Mouse (Mus musculus) spleen, adult 18-20 months (tissue): ENCODE data around the gene Hcrt.
A peak's percentile ranks its signal among the peaks of the same experiment; 100 is the strongest.

Experiments used
- DNase-seq, 2 experiments: peaks; one replicate each; pipeline ENCODE4 v3.0.0; 2022; ENCODE audit warnings: mixed read lengths in 2 of 2

Hcrt gene

DNA sequence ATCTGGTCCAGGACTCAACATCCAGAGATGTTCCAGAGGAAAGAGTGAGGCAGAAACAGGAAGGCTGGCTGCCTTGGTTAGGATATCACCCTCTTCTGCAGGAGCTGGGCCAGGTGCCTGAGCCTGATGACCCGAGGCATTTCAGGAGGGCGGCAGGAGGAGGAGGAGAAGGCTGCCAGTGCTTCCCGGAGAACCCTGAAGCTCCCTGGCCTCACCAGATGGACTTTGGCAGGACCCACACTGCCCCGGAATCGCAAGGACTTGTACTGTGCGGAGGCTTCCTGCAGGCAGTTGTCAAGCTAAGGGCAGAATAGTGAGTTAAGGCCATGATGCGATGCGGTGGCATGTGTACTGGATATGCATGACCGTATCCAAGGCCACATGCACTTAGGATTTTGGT is 4.0 kb upstream of the Hcrt start:
- no peak for DNase-seq

DNA sequence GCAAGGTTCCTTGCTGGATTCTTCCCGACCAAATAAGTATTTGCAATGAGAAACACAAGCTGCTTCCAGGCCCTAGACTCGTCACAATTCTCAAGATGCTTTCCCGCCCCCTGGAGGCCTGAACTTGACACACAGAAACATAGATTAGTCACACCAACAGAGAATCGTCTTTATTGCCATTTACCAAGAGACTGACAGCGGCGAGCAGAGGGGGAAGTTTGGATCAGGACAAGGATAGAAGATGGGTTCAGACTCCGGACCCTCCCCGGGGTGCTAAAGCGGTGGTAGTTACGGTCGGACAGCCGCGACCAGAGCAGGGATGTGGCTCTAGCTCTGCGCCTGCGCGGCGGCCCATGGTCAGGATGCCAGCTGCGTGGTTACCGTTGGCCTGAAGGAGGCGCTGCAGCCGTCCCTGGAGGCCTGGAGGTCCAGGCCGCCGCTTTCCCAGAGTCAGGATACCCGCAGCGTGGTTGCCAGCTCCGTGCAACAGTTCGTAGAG is 1.1 kb downstream of the Hcrt start:
- peak; percentile 63 to 78 for DNase-seq

DNA sequence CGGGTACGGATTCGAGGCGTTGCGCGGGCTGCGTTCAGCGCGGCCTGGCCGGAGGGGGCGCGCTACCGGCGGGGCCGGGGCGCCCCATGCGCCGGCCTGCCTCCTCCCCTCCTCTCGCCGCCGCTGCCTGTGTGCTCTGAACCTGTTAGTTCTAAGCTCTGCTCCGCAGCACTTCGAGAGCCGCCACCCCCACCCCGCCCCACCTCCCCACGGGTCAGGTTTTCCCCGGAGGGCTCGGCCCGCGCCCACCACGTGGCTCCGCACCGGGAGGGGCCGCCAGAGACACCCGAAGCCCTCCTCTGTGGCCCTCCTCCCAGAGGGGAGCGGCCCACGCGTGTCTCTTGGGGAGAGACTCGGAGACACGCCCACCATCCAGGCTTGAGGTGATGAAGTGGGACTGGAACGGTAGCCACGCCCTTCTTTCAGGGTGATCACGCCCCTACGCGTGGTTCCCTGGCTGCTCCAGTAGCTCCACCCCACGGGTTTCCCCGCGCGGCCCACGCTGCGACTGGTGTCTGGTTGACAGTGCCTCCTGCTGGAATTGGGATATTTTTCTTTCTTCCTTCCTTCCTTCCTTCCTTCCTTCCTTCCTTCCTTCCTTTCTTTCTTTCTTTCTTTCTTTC is 3.0 kb downstream of the Hcrt start, which contains the start of gene Kcnh4:
Gene Kcnh4 (minus strand): TSS at position 332 of the 623 bp plus-strand sequence.
- peak; percentile 68 to 69 for DNase-seq

DNA sequence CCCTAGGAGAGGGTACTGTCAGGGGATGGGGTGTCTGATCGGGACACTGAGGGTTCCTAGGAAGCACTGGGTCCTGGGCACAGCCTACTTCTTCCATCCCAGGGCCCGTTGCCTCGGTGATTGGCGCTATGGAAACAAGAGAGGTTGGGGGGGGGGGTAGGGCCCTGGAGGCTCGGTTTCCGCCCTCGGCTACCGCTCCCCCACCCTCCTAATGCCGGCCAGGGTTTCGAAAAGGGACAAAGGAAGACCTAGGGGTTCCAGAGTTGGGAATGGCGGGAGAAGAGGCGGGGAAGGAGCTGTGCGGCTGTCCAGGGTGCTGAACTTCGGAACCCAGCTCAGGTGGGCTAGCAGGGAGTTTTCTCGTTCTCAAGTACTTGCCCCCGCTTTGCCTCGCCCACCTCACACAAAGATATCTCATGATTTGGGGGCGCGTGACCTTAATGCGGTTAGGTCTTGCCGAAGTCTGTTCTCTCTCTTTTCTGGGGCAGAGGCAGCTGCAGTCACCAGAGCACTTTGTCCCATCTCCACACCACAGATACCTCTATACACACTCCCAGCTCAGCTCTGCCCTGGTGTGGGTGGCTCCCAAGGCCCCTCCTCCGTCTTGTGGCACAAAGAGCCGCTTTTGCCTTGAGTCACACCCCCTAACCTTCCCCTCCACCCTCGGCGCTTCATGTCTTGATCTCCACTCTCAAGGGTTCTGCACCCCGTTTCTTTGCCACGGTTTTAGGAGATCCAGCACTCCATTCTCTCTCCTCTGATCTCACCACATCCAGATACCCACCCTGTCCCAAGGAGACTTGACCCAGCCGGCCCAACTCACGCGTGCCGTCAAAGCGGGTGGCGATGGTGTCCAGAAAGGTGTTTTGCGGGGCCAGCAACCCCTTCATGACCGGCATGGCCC is 3.8 kb downstream of the Hcrt start:
- peak in 1 of 2 experiments; percentile 43 for DNase-seq

DNA sequence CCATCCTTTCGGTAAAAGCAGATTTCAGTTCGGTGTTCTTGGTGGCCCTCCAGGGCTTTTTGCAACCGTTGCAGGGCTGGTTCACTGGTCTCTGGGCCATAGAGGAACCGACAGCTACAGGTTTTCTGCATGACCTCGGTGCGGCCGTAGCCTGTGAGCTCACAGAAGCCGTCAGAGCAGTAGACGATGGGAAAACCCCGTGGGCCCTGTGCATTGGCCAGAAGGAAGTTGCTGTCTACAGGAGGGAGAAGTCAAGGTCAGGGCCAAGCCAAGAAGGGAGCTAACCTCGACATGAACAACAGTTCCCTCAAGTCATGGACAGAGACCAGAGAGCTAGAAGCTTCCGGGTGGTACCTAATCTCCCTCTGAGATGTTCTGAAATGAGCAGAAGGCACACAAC is 5.2 kb downstream of the Hcrt start:
- DNase-seq, result no peak

DNA sequence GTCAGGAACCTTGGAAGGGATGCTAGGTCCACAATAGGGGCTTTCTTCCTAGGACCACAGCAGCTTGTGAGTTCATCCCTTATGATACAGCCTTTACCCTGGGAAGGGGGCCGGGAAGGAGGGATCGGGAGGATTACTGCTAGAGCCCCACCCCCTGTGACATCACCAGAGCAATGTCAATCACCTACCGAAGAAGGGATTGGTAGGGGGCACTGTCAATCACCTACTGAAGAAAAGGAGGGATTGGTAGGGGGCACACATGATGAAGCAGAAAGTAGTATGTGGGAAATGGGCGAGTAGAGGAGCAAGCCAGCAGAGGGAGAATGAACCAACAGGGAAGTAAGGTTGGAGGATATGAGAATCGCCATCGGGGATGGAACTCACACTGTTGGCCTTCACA is 6.3 kb downstream of the Hcrt start:
- DNase-seq, result no peak

DNA sequence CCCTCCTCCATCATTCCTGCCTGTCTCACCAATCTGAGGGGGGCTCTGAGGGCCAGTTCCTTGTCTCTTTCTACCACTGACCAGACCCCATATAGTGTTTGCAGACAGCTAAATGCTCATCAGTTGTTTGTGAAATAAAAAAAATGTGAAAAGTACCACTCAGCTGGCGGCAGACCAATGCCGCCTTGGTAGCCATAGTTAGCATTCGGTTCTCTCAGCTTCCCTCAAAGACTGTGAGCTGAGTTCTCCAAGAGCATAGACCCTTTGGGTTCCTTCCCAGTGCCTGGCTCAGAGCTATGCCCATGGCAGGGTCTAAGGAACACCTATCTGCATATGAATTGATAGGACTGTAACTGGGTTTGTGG is 8.1 kb downstream of the Hcrt start:
- DNase-seq, result no peak

DNA sequence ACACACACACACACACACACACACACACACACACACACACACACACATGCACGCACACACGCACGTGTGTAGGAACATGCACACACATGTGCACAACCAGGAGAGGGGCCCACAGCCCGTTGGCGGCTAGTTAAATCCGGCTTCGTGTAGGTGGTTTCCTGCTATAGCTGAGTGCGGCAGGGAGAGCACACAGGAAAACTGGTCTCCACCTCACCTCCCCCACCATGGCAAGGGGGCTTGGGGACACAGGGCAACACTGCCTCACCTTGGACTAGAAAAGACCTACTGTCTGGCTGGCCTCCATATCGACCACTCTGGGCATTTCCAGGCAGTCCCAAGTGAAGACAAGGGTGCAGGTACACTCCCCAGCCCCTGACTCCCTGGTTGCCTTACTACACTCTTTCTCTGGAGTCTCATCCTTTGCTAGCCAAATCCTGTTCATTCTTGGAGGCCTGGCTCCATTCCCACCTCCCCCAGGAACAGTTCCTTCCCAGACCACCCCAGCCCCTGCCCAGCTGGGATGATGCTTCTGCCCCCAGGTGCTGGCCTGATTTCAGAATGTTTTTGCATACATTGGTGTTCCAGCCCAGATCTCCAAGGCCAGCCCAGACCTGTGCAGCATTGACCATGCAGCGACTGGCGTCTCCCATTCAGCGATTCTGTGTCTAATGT is 8.6 kb downstream of the Hcrt start:
- no peak for DNase-seq

DNA sequence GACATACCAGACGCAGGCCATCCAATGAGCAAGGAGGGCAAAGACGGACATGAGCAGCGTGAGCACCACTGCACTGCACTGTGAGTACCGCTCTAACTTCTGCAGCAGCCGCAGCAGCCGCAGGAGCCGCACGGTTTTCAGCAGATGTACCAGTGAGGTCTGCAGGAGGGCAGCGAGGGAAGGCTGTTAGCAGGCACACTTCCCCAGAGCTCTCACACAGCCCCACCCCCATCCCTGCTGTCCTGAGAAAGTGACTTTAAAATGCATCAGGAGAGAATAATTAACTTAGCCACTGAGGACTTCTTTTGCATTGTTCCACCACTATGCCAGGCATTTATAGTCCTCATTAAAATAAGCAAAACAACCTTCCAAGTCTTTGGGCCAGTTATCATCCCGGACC is 10.4 kb downstream of the Hcrt start:
- DNase-seq, result no peak

DNA sequence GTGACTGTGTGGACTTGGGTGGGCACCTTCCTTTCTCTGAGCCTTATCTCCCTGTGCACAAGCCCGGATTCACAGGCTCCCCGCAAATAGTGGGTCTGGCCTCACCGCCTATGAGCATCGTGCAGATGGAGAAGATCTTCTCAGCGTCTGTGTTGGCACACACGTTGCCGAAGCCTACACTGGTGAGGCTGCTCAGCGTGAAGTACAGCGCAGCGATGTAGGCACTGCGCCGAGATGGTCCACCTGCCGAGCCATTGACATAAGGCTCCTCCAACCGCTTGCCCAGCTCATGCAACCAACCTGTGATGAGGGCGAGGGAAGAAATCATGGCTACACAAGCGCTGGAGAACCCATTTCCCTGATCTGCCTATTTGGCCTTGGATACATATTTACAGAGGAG is 12.6 kb downstream of the Hcrt start:
- no peak for DNase-seq

DNA sequence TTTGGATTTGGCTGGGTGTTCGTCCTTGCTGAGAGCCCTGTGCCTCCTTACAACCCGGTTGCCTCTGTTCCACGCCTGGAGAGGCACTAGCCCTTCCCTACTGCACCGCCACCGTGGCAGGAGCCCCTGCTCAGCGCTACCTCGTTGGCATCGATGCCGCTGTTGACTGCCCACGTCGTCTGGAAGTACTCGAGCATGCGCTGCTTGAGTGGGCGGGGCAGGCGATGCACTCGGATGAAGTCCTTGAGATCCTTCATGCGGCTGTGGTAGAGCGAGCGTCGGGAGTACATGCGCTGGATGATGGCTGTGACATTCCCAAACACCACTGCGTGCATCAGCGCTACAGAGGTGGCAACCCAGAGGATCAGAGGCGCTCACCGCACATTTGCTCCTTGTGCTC is 13.3 kb downstream of the Hcrt start:
- DNase-seq, result no peak

DNA sequence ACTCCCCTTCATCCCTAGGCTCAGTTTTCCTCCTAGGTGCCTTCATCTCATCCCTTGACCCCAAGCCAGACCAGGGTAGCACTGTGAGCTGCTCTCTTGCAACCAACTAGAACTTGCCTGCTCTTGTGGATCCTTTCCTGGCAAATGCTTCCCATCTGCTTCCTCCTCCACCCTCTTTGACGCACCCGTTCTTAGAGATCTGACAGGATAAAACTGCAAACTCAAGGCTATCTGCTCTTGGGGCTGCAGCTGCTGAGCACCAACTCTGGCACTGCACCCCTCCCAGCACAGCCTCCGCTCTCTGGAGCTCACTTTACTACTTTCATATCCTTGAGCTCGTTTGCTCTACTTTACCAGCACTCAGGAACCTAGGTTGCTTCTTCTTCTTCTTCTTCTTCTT is 14.1 kb downstream of the Hcrt start:
- no peak for DNase-seq

DNA sequence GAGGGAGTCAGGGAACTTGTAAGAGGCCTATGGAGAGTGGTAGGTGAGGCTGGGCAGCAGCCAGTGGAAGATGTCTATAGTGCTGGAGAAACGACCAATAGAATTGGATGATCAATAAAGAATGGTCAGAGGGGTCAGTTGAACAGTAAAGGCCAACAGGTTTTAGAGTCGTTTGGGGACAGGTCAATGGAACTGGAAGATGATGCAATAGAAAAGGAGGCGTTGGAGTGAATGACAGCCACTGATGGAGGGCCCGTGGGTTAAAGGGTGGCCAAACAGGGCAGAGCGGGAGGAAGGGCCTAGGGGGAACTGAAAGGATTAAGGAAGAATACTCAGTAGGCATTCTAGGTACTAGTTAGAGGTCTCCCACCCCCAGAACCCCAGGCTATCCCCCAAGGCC is 15.6 kb downstream of the Hcrt start:
- DNase-seq, result no peak

DNA sequence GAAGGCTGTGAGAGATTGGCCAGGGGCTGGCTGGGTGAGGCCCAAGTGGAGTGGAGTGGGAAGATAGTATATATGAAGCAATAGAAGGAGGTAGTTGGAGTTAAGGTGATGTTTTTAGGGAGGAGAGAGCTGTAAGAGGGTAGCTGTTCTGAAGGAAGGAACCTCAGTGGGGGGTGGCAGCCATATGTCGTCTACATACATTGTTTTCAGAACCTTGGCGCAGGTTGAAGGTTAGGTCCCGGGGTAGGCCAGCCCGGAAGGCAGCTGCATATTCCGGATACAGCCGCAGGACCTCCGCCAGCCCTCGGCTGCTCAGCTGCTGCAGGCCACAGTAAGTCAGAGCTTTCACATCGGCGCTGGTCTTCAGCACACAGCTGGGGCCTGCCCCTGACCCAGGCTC is 16.2 kb downstream of the Hcrt start:
- no peak for DNase-seq

DNA sequence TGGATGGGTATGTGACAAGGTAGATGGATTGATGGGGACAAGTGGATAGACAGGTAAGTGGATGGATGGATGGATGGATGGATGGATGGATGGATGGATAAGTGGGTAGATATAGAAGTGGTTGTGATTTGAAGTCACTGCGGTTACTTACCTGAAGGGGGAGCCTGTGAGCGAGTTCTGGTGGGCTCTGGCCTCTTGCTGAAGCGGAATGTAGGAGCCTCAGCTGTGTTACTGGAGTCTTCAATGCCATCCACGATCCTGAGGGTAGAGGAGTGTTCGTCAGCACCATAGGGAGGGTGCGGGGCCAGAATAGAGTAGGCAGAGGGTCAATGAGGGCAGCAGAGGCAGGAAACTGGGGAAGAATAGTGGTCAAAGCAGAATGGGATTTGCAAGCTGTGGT is 17.6 kb downstream of the Hcrt start:
- peak in 1 of 2 experiments; percentile 54 for DNase-seq

DNA sequence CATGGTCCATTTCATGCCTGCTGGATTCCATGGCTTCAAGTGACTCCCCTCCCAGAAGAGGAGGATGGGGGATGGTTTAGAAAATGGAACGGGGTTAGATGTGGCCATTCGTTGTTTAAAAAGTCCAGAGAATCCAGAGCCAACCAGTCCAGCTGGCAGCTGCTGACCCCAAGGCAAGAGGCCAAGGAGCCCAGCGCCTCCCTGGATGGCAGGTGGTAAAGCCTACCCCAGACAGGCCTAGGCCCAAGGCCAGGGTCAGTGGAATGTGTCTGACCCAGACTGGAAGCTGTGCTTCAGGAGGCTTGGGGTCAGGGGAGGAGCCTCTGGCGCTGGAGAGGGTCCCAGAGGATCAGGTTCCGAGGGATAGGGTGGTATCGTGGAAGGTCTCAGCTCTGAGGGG is 21.4 kb downstream of the Hcrt start:
- no peak for DNase-seq

DNA sequence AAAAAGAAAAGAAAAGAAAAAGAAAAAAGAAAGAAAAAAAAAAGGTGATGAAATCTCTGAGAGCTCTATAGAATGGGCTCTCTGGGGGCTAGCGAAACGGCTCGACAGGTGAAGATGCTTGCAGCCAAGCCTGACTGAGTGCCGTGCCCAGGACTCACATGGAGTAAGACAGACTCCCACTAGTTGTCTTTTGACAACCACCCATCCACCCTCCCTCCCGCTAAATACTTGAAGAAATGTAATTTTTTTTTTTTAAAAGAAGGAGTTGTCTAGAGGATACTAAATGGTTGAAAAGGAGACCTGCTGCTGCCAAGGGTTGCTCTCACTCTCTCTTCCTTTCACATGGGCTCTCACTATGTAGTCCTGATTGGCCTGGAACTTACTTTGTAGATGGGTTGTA is 24.0 kb downstream of the Hcrt start:
- no peak for DNase-seq

DNA sequence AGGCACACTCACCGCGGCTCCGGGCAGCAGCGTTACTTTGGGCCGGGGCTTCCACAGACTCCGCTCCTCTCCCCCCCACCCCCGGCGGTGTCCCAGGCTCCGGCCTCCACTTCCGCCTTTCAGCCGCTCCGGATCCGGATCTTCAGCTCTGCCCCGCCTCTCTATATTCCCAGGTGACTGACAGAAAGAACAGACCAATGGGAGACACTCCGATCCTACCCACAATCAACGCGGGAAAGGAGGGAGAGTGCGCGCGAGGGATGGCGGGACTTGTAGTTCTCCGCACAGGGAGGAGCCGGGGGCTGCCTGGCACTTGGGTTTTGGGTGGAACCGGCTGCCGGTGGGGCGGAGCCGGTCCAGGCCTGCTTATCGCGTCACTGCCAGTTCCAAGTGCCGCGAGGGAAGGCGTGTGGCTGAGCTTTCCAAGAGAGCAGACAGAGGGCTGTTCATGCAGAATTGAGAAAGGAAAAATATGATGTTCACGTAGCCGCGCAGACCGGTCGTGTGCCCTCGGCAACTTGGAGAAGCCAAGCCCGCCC is 24.6 kb downstream of the Hcrt start, which contains the start of gene Rab5c:
Gene Rab5c (minus strand): TSS at position 150 of the 539 bp plus-strand sequence.
- DNase-seq, result peak; percentile 94 to 97

DNA sequence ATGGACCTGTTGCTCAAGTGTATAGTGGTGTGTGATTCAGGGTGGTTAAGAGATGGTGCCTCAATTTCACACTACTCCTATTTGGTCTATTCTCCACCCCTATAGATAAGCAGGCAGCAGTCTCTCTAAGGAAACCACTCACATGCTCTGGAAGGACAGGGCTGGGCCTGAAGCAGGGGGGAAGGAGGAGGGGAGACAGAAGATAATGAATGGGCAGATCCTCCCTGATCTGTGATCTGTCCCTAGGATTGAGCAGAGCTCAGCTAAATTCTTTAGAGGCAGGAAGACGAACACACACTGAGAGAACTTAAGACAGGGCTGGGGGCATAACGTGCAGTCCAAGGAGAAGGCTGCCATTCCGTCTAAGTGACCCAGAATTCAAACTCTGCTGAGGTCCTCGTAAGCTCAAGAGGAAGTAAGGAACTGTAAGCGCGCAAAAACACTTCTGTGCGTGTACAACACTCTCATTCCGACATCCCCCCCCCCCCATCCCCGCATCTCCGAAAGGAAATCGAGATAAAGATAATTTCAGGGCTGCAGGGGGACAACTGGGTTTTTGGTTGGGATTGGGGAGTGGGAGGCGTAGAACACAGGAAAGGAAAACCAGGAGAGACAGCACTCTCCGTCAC is 25.5 kb downstream of the Hcrt start:
- no peak for DNase-seq

DNA sequence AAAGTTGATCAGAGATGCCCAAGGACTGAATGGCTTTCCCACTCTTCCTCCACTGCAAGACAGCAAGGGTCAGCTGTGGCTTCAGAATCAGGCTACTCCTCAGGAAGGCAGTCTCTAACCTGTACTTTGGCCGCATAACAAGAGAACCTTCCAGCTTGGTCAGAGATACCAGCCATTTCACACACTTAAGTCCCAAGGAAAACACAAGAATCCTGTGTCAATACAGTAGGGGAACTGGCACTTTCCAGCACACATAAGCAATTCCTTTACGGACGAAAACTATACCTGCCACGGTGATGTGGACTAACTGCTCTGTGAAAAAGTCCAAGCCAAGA is 26.0 kb downstream of the Hcrt start:
- no peak for DNase-seq

DNA sequence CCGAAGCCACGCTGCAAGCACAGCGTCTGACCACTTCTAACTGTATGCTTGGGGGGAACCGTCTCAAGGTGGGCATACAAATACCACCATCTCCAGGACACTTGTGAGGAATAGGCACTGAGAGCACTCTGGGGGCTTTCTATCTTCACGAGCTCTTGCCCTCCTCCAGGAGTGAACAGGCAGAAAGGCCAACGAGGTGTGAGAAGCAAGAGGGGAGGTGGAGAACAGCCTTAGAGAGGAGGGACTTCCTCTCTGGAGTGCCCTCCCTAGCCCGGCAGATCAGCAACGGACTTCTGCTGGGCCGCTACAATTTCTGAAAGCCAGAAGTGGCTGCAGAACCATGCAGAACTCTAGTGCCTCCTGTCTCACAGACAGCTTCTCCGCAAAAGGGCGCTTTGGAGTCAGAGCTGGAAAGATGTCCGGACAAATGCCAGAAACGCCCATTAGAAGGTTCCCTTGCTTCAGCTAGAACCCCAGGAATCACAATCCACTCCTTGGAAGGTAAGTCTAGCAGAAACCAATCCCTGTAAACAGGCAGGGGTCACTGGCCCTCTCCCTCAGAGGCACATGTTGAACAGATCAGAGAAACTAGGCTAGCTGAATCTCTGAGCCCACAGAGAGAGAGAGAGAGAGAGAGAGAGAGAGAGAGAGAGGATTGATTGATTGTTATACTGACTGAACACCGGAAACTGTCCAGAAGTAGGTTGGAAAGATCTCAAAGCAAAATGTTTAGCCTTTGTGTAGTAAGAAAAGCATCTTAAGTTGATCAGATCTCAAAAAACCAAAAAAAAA is 26.6 kb downstream of the Hcrt start:
- peak in 1 of 2 experiments; percentile 23 for DNase-seq
